Mouse (Mus musculus): ENCODE measurements around the gene Eif6.

DNA sequence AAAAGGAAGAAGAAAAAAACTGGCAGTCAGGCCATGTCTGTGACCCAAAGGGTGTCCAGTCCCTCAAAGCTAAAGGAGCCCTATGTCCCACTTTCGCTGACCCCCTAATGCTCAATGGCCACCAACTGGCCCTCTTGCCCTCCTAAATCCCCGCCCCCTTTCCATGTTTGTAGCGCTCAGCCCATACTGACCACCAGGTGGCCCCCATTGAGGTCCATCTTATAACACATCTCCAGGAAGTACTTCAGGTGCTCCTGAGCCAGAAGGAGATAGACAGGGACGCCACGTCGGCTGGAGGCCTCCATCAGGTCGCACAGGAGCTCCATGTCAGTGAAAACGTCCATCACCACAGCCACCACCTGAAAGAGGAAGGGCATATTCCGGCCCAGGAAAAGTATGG lies 4.6 kb upstream of the Eif6 start:
- TF ChIP-seq POLR2A (IDR thresholded peaks at IDR 0.05; ENCODE audit: control insufficient read depth in 1 of 2, insufficient read depth in 1 of 2, low read depth in 1 of 2, low read length in 2 of 2, poor library complexity in 1 of 2) (no peak), CTCF (IDR thresholded peaks at IDR 0.05 in 2 of 3, conservative IDR thresholded peaks at IDR 0.05 in 1 of 3; ENCODE audit: control insufficient read depth in 1 of 3, insufficient read depth in 1 of 3, low read depth in 2 of 3, low read length in 3 of 3, poor library complexity in 1 of 3, severe bottlenecking in 1 of 3) (peak; percentile 12 to 50 (median 45); a peak in 4 of 6 replicates)

Measured in MEL (cell line).